Mouse (Mus musculus) right cerebral cortex, postnatal 4 days (tissue): ENCODE measurements around the gene Slit3.
A peak's percentile ranks its signal among the peaks of the same experiment; 100 is the strongest.

ENCODE experiments used
- DNase-seq: peaks from one replicate; pipeline ENCODE4 v3.0.0-alpha.2; 2022

Gene Slit3

DNA sequence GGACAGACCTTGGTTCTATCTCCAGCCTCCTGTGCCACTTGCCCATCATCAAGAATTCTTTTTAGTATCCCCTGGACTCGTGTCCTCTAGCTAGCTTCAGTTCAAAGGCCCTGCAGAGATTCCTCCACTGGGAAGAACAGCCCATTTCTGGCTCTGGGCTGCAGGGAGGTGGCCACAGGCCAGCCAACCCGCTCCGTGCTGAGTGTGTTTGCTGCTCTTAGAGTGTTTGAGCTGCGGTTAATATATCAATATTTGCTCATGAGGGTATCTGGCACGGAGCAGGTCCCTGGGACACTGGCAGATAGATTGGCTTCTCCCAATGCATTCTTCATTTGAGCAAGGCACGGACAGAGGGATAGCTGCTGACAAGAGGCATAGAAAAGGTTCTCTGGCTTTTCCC lies 159.8 kb downstream of the Slit3 start:
- no peak for DNase-seq

DNA sequence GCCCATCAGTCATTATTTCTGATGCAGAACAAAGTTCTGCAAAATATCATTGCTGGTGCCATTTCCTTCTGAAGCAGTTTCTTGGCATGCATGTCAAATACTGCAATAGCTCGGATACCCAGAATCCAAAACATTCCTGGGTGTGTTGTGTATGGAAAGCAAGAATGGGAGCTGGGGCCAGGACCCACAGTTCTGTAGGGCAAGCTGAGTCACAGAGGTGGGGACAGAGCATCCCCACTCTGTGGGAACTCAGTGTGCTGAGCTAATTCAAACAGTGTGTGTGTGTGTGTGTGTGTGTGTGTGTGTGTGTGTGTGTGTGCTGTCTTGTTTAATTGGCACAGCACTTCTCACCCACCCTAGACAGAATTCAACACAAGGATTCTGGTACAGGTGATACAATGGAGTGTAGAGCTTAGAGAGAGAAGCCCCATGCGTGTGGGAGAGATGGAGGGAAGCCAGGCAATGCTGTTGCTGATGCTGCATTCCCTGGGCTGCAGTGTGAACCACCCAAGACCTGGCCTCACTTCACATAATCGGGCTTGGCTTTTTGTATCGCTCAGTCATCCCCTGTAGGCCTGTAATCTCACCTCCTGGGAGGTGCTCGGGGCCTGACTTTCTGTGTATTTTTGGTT lies 161.1 kb downstream of the Slit3 start:
- DNase-seq, result no peak

DNA sequence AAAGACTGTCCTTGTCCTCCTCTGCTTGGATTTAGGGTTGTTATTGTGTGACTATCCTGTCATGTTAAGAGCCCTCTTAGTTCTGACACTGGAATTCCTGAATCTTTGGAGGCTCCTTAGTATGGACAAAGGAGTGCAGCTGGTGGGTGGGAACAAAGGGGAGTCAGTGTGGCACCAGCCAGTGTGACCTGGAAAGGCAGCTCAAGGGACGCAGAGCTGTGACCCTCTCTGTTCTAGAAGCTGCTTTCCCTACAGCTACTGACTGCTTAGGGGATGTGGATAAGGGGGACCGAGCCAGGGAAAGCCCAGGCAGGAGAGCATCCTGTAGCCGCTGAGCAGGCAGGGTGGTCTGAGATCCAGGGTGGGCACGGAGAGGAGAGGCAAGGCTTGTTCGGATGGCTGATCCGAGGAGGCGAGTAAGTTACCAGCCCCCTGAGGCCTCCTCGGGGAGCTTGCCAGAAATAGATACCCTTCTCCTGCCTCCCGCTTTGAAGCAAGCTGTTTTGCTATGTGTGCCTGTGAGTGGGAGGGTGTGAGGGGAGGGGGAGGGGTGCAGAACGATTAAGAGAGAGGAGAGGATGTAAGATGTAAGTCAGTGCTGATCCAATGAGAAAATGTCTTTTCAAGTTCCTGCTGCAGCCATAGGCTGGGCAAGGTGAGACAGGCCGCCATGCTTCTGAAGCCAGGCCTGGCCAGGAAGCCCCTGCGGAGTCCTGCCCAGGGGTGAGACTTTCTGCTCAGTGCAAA lies 162.0 kb downstream of the Slit3 start:
- peak; percentile 55 for DNase-seq

DNA sequence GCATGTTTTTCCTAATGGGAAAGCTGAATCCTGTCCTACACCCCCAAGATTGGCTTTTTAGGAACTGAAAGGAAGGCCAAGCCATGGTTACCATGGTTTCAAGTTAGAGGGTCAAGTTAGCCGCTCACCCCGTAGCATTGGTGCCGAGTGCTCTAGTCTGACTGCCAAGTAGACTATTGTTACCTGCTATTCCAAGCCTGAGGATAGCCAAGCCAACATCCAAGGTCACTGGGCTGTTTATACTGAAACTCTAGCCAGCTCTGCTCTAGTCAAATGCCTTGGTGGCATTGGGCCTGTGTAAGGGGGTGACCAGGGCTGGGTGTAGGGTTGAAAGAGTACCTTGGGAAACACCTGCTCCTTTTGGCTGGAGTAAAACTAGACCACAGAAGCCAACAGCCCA lies 162.7 kb downstream of the Slit3 start:
- DNase-seq, result no peak

DNA sequence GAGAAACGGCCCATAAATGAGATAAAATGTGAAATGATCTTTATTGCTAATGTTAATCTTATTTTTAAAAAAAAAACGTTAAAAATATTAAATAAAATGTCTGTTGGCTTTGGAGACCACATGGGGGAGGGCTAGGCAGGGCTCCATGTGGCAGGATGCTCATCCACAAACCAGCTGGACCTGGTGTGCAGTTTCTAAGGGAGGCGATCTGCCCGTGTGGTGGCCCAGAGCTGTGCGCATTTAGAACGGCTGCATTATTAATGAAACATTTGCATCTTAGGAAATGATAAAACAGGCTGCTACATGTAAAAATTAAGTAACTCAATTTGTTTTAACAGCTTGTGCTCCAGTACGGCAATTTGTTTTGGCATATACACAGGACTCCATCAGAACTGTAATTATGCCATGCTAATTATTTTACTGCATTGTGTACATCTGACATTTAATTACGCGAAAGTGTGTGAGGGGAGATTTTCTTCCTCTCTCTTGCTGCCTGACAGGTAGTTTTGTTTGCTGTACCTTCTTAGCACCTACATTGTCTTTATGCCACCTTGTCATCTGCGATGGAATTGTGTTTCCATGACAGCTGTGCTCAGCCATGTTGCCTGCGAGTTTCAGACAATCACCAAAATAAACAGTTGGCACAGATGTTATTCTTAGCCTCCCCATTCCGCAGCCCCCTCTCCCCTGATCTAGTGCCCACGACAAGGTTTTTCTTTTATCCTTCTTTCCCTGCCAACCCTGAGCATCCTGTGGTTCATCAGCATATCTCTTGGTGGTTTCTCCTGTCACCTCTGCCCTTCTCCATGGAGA lies 165.8 kb downstream of the Slit3 start:
- no peak for DNase-seq

DNA sequence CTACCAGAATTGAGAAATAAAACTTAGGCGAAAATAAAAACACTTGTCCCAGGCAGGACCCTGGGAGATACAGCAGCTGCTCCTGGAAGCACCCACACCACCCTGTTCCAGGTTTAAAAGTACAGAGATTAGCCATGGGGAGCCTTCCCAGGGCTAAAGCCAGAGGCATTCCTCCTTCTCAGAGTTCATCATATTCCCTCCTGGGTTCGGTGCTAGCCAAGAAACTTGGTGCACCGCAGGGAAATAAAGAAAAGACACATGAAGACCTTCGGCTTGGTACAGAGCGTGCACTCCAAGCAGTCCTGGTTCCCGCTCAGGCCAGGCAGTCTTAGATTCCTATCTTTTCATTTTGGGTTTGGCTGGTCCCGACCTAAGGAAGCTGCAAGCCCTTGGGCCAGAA lies 167.0 kb downstream of the Slit3 start:
- DNase-seq, result no peak

DNA sequence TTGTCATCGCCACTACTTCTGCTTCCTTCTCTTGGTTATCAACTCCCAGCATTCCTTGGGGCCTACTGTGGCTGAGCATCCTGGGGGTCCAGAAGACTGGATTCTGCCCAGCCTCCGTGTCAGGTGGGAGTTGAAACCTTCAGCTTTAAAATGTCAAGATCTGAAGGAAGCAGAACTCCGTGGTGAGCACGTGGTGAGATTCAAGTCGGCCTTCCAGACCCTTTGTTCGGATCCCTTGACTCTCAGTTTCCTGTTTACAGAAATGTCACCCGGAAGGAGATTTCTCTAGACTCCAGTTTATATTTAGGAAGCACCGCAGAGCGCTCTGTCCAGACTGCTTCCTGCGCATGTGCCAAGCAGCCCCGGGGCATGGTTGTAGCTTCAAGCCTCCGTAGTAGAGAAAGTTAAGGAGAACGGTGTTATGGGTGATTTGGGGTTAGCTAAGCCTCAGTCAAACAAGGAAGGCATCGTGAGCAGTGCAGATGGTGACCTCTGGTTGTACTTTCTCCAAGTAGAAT lies 167.8 kb downstream of the Slit3 start:
- DNase-seq, result no peak

DNA sequence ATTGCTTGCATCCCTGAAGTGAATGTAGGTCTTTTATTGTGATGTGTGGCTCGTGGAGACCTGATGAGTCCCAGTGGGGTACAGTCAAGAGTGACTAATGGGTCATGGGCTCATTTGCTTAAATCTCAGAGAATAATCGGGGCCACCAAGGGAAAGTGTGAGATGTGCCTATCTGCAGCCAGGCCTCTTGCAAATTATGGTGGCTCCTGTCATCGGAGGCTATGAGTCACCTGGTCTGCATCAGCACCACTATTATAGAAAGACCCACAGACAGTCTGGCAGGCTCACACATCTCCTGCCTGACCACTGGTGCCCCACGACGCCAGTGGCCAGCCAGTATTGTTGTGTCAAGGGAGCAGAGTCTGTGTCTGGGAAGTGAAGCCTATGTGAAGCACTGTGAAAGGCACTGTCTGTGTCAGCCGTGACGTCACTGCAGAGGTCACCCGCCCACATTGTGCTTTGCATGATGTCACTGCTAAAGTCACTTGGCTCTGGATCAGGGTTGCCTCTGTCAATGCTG lies 171.3 kb downstream of the Slit3 start:
- no peak for DNase-seq

DNA sequence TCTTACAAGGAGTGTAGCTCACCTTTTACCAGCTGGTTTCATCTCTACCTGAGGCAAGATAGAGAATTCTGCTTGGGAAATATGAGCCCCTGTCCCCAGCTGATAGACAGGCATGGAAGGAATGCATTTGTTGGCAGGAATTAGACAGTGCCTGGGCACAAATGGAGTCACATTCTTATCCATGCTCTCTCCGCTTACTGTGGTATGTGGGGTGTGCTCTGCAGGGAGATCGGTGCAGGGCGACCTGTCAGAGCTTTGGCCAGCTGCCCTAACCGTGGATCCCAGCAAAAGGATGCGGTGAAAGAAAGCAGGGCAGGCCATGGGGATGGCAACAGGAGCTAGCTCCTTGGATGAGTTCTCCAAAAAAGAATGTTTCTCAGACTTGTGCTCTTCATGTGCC lies 172.2 kb downstream of the Slit3 start:
- DNase-seq, result no peak

DNA sequence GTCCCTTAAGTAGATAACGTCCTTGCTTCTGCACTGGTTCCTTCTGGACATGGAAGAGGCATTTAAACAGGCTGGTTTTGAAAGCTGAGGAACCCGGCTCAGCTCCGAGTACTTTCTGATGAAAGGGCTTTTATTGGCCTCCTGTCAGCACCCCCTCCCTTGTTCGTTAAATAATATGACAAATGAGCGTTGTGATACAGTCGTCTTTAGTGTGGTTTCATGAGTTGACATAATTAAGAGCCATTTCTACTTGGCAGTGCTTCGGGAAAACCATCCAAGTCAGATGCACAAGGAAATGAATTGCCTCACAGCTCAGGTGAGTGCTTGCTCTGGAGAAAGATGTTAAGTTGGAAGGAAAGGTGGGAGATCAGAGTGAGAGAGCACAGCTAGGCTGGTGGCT lies 173.6 kb downstream of the Slit3 start:
- DNase-seq, result no peak

DNA sequence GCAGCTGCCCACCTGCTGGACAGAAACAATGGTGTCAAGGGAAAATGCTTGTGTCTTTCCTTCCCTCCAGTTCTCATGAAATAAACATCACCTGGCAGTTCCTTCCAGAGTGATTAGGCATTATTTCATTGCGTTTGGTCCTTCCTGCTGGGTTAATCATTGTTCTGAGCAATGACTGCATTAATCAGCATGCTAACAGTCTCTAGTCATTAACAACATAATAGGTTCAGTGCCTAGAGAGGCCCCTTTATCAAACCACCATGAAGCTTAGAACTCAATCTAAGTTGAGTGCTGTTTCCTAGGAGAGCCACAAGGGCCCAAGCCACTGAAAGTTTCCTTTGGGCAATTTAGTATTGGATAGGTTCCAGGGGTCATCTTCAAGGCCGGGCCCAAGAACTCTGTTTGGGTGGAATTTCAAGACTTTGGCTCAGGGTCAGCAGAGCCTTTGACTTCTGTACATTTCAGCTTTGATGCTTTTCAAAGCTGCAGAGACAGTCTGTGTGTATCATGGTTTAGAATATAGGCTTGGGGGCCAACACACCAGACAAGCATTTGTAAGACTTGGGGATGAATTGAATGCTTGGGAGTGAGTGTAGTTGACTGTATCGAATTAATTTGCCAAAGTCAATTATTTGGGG lies 174.3 kb downstream of the Slit3 start:
- DNase-seq, result no peak

DNA sequence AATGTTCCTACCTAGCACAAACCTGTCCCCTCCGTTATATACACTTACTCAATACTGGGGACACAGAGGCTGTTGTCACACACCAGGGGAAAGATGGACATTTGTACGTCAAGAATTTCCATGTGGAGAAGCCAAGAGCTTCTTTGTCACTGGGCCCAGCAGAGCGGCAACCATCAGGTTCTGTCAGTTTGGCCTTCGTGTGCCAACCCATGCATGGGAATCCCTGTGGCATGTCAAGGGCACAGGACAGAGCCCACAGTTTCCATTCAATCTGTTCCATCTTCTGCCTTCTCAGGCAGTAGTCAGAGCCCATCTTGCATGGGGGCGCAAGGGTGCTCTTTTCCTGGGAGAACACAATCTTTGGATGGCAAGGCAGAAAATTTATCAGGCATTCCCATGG lies 175.8 kb downstream of the Slit3 start:
- DNase-seq, result no peak

DNA sequence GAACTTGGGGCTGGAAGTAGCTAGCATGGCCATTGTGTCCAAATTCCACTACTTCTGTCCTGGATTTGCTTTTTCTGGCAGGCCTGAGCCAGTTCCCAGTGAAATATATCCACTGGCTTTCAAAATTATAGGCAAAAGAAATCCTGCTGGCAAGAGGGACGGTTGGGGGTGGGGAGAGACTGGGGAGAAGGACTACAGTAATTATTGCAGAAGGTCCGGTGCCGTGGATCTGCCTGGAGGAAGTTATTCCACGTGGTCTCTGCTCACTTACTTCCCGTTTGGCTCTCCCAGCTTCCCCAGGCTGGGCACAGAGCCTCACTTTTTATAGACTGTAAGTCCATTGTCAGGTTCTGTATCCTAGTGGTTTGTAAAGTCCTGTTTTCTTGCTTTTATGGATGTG lies 176.3 kb downstream of the Slit3 start:
- no peak for DNase-seq

DNA sequence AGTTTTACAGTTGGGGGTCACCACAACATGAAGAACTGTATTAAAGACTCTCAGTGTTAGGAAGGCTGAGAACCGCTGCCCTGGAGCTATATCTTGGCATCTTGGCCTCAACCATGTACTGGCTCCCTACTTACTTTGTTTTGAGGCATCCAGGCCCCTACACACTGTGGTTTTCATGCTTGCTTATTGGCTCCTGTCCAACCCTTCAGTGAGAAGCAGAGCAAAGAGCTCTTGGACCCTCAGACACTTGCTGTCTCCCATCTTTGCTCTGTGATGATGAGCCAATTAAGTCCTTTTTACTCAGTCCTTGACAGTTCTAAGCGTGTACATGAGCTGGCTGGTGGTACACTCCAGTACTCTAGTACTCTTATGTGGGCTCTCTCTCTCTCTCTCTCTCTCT lies 177.5 kb downstream of the Slit3 start:
- no peak for DNase-seq

DNA sequence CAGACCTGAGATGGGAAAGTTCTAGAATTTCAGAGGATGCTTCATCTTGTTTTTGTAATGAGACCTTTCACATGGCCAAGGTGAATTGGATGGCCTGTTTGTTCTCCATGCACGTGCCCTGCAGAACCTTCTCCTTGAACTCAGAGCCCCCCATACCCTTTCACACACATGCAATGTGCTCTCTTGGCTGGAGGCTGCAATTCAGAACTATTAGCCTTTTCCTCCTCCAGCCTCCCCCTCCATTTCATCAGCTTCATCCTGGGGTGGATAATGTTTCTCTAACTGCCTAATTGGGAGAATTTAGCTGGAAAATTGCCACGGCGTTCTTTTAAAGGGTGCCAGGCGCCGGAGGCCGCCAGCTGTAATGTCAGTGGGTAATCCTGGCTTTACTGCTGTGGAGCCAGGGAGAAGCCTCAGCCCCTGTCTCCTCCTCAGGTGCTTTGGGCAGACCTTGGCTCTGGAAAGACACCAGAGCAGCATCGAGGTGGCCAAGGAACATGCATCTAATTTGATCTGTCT lies 178.9 kb downstream of the Slit3 start:
- no peak for DNase-seq

DNA sequence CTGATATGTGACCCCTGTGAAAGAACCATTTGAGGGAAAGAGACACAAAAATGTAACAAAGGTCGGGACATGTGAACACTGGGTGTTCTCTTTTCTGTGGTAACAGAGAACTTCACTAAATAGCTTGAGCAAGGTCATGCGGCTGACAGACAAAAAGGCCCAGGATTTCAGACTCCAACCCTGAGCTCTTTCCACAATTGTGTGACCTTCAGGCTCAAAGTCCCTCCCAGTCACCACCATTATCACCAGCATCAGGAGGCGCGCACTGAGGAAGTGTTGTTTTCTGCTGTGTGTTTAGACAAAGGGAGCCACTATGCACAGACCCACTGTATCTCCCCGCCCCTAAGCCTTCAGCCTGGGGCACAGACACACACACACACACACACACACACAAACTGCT lies 181.2 kb downstream of the Slit3 start:
- no peak for DNase-seq

DNA sequence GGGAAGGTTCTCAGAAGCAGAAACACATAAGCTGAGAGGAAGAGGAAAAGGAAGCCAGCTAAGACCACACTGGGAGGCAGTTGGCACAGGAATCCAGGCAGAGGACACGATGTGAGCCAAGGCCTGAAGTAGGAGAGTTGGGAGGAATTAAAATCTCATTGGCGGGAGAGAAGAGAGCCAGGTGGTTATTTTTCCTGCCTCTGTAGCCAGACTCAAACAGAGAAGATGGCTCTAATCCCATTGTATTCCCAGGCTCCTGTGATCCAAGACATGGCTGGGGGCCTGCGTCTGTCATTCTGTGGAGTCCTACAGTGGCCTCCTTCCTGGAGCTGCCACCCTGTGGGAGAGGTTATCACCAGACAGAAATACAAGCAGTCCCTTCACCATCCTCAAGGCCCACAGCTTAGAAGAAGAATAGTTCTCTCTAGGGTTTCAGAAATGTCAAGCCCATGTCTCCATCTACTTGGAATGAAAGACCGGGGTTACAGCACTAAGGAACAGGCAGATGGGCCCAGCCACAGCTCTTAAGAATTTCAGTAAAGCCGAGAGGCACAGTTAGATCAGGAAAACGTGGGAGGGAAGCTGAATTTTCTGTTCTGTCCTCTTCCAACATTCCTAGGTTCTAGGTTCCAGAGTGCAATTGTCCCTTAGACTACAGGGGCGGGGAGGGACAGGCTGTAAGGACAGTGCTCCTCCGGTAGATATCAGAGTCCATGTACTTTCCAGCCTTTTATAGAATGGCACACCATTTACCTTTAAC lies 183.4 kb downstream of the Slit3 start:
- DNase-seq, result no peak

DNA sequence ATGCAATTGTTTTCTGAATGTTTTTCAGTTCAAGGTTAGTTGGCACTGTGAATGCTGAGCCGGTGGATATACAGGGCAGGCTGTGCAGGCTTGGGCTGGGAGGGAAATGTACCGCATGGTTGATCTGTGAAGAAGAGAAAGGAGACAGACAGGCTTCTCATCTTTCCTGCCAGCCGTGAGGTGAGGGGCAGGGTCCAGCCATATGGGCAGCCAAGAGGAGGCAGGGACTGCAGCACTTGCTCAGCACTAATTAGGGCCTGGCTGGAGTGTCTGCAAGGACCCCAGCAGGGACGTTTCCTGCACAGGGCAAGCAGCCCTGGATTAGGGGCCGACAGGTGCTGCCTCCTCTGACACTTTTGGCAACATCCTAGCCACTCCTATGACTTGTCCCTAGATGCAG lies 184.1 kb downstream of the Slit3 start:
- DNase-seq, result no peak

DNA sequence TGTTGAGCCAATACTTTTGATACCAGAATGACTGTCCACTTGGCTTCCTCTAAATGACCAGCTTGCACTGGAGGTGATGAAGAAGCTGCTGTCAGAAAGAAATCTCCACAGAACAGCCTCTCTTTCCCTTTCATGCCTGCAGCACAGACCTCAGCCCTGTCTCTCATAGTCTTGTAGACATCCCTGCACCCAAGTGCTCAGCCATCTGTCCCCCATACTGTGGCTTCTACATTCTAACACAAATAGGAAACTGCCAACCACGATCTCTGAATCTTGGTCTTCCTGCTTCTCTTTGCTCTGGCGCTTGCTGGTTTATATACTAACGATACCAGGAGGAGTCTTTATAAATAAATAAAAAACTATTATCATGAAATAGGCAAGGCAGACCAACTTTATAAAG lies 184.9 kb downstream of the Slit3 start:
- no peak for DNase-seq

DNA sequence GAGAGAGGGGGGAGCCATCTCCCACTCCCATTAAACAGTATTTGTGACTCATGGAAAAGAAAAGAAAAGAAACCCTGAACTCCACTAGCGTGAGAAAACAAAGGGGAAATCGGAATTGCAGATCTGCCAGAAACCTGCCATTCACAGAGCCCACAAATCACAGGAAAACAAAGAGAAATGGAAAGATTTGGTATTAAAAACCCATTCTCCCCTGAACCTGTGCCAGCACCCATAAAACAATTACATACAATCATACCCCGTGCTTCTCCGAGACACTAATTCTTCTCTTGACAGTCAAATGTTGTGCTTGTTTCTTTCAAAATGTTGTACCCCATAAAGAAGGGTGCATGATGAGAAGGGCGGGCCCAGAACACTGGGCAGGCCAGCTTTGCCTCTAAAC lies 185.9 kb downstream of the Slit3 start:
- no peak for DNase-seq

DNA sequence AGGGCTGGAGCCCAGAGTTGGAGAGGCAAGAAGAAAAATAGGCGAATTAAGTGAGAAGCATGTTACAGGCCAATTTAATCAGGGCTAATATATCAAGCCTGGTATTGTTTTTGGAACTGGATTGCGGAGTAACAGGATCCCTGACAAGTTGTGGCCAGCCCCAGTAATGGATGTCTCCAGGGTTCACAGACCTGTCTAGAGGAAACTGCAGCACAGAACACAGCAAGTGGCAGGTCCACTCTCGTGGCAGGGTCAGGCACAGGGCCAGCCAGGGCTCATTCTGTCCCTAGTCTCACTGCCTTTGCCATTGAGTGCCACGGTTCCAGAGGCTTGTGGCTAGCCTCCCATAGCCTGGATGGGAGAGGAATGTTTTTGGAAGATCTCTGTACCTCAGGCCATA lies 187.0 kb downstream of the Slit3 start:
- no peak for DNase-seq

DNA sequence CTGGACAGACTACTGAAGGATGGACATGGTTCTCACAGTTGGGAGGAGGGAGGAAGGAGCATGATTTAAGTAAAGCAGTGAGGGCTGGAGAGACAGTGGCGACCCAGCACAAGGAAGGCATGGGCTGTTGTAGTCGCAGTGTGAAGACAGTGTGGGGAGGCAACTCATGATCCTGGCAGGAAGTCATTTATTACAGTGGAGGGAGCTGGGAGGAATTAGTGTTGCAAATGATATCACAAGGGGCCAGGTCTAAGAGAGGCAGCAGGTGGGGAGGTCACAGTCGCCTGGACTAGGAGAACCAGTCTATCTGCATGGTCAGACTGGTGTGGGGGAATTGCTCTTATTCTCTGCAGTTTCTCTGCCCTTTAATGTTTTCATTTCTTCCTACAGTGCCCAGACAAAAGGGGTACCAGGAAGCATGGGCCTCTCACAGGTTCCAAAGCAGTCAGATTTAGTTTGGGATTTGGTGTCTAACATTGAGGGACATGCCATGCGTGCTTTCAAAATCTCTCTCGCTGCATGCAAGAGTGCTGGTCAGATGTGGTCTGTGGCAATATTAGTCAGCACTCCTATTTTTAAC lies 194.5 kb downstream of the Slit3 start:
- no peak for DNase-seq
